14 mouse cellular contexts compared by ENCODE assay signal in the genomic region with DNA sequence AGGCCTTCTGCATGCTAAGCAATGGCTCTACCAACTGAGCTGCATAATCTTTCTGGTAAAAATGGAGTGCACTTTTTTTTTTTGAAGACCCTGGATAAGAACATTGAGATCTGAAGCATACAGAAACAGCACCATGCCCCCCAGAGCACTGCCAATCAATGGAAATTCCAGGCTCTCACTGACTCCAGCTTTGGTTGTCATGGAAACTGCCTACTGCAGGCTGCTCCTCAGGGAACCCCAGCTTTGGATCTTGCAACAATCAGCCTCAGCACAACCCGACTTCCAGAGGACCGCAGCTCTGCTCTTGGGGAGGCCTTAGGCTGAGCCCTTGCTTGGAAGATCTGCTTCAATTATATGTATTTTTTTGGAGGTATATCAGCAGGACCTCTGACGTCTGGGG.
DNase-seq lines count a peak whose midpoint lies in the region; ATAC-seq lines count a peak whose summit lies in the region.
"Had no signal": no experiment of that assay in that cellular context is flagged by ENCODE, and none has a peak within 500 bp of the region (broad histone marks: within the 10 kb centered on the region; RNA-seq: fewer than 3 reads in every experiment).

No protein-coding gene starts in this region.

- peak; percentile 60 to 79 for DNase-seq in left cerebral cortex, postnatal 14 days (ENCODE audit: low spot score in 2 of 2)
- no peak for DNase-seq in left cerebral cortex, postnatal 36 days (ENCODE audit: low spot score in 2 of 2)
- DNase-seq in liver: no peak
- no peak for DNase-seq in heart, adult 11 months
- DNase-seq in right cerebral cortex, postnatal 36 days (ENCODE audit: low spot score in 2 of 2): no peak
- DNase-seq: gastrocnemius, adult 2 months; right cerebral cortex, postnatal 25 days had no signal

- H3K9me3 ChIP-seq in forebrain, embryonic 12.5 days: no peaks in the 10 kb centered on the region
- H3K9me3 ChIP-seq in hindbrain, embryonic 15.5 days: no peaks in the 10 kb centered on the region
- H3K9me3 ChIP-seq in neural tube, embryonic 14.5 days (ENCODE audit: control insufficient read depth, low read length): no peaks in the 10 kb centered on the region
- H3K9me3 ChIP-seq: heart, embryonic 10.5 days; liver, embryonic 15.5 days had no signal

- peaks cover 53% of the 10 kb centered on the region for H3K4me1 ChIP-seq in forebrain, embryonic 12.5 days
- H3K4me1 ChIP-seq in hindbrain, embryonic 15.5 days (replicated peaks): peaks cover 51% of the 10 kb centered on the region
- H3K4me1 ChIP-seq in neural tube, embryonic 14.5 days (ENCODE audit: control insufficient read depth, insufficient read depth, low read length): peaks cover 42% of the 10 kb centered on the region

- intact Hi-C loops in left cerebral cortex, postnatal 14 days (cut with DNase I): no loop called here
- intact Hi-C loops in left cerebral cortex, postnatal 36 days (cut with DNase I): no loop called here

- H3K4me2 ChIP-seq in forebrain, embryonic 12.5 days: peak overlapping the region; percentile 25; the same call in 1 of the 2 replicates
- peak overlapping the region; percentile 9; the same call in 1 of the 2 replicates for H3K4me2 ChIP-seq in hindbrain, embryonic 15.5 days
- H3K4me2 ChIP-seq in neural tube, embryonic 14.5 days (ENCODE audit: low read depth, low read length): peak overlapping the region; percentile 8; the same call in 1 of the 2 replicates
- H3K4me2 ChIP-seq: liver, embryonic 15.5 days had no signal

- WGBS in forebrain, embryonic 12.5 days: 14% methylated on average over 3 of the region's 3 CpGs
- 11% methylated on average over 3 of the region's 3 CpGs for WGBS in hindbrain, embryonic 15.5 days
- 23% methylated on average over 3 of the region's 3 CpGs for WGBS in neural tube, embryonic 14.5 days

- H3K27ac ChIP-seq in forebrain, embryonic 12.5 days: peak overlapping the region; percentile 77
- peak overlapping the region; percentile 80 for H3K27ac ChIP-seq in hindbrain, embryonic 15.5 days (replicated peaks)
- H3K27ac ChIP-seq in neural tube, embryonic 14.5 days (ENCODE audit: low read depth, low read length): peak overlapping the region; percentile 70
- H3K27ac ChIP-seq: gastrocnemius, adult 2 months; heart, embryonic 10.5 days; liver, embryonic 15.5 days had no signal

- H3K9ac ChIP-seq in forebrain, embryonic 12.5 days: no peak overlapping the region
- no peak overlapping the region for H3K9ac ChIP-seq in hindbrain, embryonic 15.5 days
- H3K9ac ChIP-seq in neural tube, embryonic 14.5 days (replicated peaks; ENCODE audit: low read depth, low read length): no peak overlapping the region
- H3K9ac ChIP-seq: liver, embryonic 15.5 days had no signal

- no peaks in the 10 kb centered on the region for H3K27me3 ChIP-seq in forebrain, embryonic 12.5 days
- no peaks in the 10 kb centered on the region for H3K27me3 ChIP-seq in hindbrain, embryonic 15.5 days
- H3K27me3 ChIP-seq in neural tube, embryonic 14.5 days (ENCODE audit: control insufficient read depth, insufficient read depth, low read length): no peaks in the 10 kb centered on the region
- H3K27me3 ChIP-seq: CH12.LX; liver, embryonic 15.5 days; Patski had no signal

- peak; percentile 24; the same call in 1 of the 2 replicates for ATAC-seq in forebrain, embryonic 12.5 days (ENCODE audit: low FRiP score)
- peak; percentile 8; the same call in 1 of the 2 replicates for ATAC-seq in hindbrain, embryonic 15.5 days (ENCODE audit: low FRiP score, low read depth)
- ATAC-seq in neural tube, embryonic 14.5 days (ENCODE audit: low read depth): 0 out of 2 replicates have a peak, but pooled peaks have one; percentile 31
- ATAC-seq: Patski had no signal

- no peak overlapping the region for H3K4me3 ChIP-seq in forebrain, embryonic 12.5 days (replicated peaks)
- no peak overlapping the region for H3K4me3 ChIP-seq in hindbrain, embryonic 15.5 days
- H3K4me3 ChIP-seq in neural tube, embryonic 14.5 days (ENCODE audit: low read depth, low read length): no peak overlapping the region
- H3K4me3 ChIP-seq: gastrocnemius, adult 2 months; heart, embryonic 10.5 days; liver, embryonic 15.5 days had no signal

- H3K36me3 ChIP-seq in forebrain, embryonic 12.5 days (replicated peaks): no peaks in the 10 kb centered on the region
- H3K36me3 ChIP-seq in hindbrain, embryonic 15.5 days: no peaks in the 10 kb centered on the region
- no peaks in the 10 kb centered on the region for H3K36me3 ChIP-seq in neural tube, embryonic 14.5 days (ENCODE audit: control insufficient read depth, insufficient read depth, low read length)
- H3K36me3 ChIP-seq: heart, embryonic 10.5 days; liver, embryonic 15.5 days had no signal

Comparison
In these comparisons a context has a peak if more than half of its experiments do, and no peak if none do; other contexts are left out.
1. DNase-seq: peak in left cerebral cortex, postnatal 14 days (2 of 2); none in left cerebral cortex, postnatal 36 days (0 of 2), liver (single experiment), heart, adult 11 months (single experiment) and right cerebral cortex, postnatal 36 days (0 of 2).
2. Peak in every context shown above with its lines, with median percentiles within 50 percentile points of each other: ATAC-seq, H3K27ac ChIP-seq and H3K4me2 ChIP-seq.